Mouse (Mus musculus) spleen, adult 2 months (tissue): ENCODE data around the gene Tnfsf12.

ENCODE experiments used
- CTCF ChIP-seq: fragments of 200-500 bp; IDR thresholded peaks from 2 replicates; pipeline ENCODE4 v1.5.1; 2011; ENCODE audit warnings: mild to moderate bottlenecking, inconsistent platforms; ENCODE audit not compliant: insufficient read depth, insufficient read length, insufficient replicate concordance; ENCODE audit errors: extremely low read depth
- POLR2A ChIP-seq: fragments of 200-500 bp; IDR thresholded peaks from 2 replicates; pipeline ENCODE4 v1.6.1; 2011; ENCODE audit warnings: low read depth, low read length, inconsistent platforms

- TF ChIP-seq POLR2A, result no peak
- TF ChIP-seq CTCF, result no peak
Measured at GRCm38 (mm10) chr11:69723074-69723473, 27.4 kb upstream of the Tnfsf12 start.
